Mouse (Mus musculus): Measurements from ENCODE around the gene Celf2.
"Not testable (repeated sequence)": the region's sequence is repeated elsewhere in the genome, so short reads cannot be mapped to it uniquely, and the experiment has no call there.

The Celf2 gene

GRCm38 (mm10) chr2:6603880-6604279, 905.5 kb downstream of the Celf2 start:
- DNase-seq (ENCODE audit: low spot score in 2 of 2): no peak

- no peak for DNase-seq (ENCODE audit: low spot score in 2 of 2)
Measured at GRCm38 (mm10) chr2:6602163-6602562, 907.2 kb downstream of the Celf2 start.

DNA sequence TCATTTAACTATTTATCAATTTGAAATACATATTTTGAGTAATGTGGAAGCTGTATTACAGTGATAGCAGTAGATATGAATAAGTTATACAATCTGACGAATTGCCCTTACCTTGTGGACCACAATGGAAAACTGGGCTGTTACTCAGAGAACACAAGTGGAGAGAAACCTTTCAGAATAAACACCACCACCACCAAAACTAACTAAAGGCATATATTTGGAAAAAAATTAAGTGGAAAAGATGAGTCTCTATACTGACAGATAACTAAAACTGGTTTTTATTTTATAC, 910.5 kb downstream of the Celf2 start:
- no peak for DNase-seq (ENCODE audit: low spot score in 2 of 2)

DNA sequence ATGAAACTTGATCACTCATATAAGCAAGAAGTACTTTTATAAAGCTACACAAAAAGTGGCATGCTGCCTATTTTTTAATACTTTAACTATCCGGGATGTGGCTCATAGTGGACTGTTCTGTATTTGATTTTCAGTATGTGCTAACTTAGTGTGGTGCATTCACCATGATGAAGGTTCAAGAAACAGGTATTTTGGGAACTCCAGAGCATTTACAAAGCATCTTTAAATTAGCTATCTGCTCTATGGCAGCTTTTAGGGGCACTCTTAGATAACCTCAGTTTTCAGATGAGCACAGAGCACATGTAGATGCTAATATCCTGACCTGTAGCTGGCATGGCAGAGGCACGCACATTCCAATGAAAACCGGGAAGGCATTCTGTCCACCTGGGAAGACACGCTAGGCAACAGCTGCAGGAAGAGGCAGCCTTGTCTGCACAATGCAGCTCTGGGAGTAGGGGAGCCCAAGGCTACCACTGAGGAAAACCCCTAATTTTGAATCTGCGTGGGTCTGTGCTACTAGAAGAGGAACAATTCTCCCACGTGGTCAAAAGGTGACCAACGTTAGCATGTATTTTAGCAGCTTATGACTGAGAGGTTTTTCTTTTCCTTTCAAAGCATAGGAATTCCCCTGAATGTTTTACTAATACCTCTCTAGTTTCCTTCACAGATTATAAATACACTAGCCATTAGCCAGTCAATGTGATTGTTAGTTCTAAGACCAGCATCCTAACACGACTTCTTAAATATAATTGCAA, 911.1 kb downstream of the Celf2 start:
- no peak for DNase-seq (ENCODE audit: low spot score in 2 of 2)

GRCm38 (mm10) chr2:6594736-6595135, 914.6 kb downstream of the Celf2 start:
- DNase-seq (ENCODE audit: low spot score in 2 of 2): no peak

- no peak for DNase-seq (ENCODE audit: low spot score in 2 of 2)
Measured at GRCm38 (mm10) chr2:6594160-6594559, 915.2 kb downstream of the Celf2 start.

- DNase-seq (ENCODE audit: low spot score in 2 of 2): no peak
Measured at GRCm38 (mm10) chr2:6593739-6594138, 915.6 kb downstream of the Celf2 start.

GRCm38 (mm10) chr2:6586122-6586681, 923.2 kb downstream of the Celf2 start:
- DNase-seq (ENCODE audit: low spot score in 2 of 2): no peak

GRCm38 (mm10) chr2:6585069-6585754, 924.2 kb downstream of the Celf2 start:
- no peak for DNase-seq (ENCODE audit: low spot score in 2 of 2)

DNA sequence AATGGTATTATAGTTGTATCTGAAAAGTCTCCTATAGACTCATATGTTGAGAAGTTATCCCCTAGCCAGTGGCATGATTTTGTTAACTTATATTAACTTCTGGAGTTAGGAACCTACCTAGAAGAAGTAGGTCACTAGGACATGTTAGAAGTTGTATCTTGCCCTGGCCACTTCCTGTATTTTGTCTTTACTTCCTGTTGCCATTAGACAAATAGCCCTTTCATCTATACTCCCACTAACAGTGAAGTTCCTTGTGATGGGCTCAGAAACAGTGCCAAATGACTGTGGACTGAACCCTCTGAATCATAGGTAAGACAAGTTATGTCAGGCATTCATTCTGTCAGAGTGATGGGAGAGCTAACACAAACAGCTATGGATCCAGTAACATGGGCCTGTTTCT, 926.7 kb downstream of the Celf2 start:
- no peak for DNase-seq (ENCODE audit: low spot score in 2 of 2)

DNA sequence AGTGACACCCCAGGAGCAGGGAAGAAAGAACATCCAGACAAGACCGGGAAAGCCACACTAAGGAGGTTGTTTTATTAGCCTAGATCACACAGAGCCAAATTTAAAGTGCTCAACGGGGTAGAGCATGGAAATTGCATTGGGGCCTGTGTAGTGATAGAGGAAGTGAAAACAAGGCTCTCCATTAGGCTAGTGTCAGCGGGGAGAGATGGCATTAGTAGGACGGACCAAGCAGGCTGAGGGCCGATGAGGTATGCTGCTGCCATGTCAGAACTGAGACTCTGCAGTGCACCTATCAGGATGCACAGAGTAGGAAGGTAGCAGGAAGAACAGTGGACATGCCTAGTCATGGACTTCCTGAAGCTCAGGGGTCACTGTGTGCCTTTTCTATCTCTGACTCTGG, 929.3 kb downstream of the Celf2 start:
- DNase-seq (ENCODE audit: low spot score in 2 of 2): no peak

- DNase-seq (ENCODE audit: low spot score in 2 of 2): not testable (repeated sequence)
Measured at GRCm38 (mm10) chr2:6575316-6575715, 934.0 kb downstream of the Celf2 start.

DNA sequence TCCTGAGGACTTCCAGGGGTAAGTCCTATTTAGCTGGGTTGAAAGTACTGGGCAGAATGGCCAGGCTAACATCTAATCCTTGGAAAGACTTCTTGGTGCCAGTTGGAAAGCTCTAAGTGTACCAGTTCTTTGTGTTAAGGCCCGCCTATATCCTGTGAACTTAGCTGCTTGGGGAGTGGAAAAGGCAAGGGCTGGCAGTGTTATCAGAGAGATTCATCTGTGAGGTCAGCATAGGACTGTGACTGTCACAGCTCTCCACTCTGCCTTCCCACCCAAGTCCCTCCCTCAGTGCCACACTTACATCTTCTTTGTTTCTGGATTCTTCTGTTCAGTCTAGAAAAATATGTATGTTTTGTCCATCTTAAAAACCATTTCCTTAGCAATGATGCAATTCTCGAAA, 935.7 kb downstream of the Celf2 start:
- no peak for DNase-seq (ENCODE audit: low spot score in 2 of 2)

- DNase-seq (ENCODE audit: low spot score in 2 of 2): no peak
Measured at GRCm38 (mm10) chr2:6572976-6573375, 936.4 kb downstream of the Celf2 start.

GRCm38 (mm10) chr2:6569040-6569542, 940.3 kb downstream of the Celf2 start:
- no peak for DNase-seq (ENCODE audit: low spot score in 2 of 2)

DNA sequence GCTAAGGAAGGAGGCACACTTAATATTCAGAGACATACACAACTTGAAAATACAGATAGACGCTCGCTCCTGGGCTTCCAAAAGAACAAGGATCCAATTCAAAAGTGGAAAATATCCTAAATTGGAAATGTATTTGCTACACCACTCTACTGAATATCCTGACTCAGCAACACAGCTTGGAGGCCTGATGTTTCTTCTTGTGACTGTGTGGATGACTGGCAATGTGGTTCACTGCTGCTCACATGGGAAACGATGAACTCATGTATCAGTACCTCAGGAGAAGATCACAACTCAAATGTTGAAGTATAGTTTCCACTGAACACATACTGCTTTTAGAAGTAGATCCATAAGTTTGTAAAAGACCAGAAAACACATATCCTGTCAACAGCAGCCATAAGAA, 944.2 kb downstream of the Celf2 start:
- no peak for DNase-seq (ENCODE audit: low spot score in 2 of 2)

GRCm38 (mm10) chr2:6561337-6561736, 948.0 kb downstream of the Celf2 start:
- no peak for DNase-seq (ENCODE audit: low spot score in 2 of 2)

DNA sequence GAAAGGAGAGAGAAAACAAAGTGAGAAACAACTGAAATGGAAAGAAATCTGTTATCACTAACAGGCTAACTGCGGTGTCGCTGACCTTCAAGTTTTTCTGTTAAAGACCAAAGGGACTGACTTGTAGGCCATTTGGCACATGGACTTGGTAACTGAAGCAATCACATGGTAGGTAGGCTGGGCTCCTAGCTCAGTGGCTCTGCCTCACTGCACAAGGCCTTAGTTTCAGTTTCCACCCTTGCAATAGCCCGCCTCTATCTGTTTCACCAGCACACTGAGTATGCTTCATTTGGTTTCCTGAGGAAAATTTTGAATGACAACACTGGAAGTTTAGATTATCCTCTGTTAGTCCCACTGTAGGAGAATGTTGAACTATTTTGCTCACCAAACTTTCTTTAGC, 948.6 kb downstream of the Celf2 start:
- no peak for DNase-seq (ENCODE audit: low spot score in 2 of 2)

GRCm38 (mm10) chr2:6559581-6559980, 949.8 kb downstream of the Celf2 start:
- no peak for DNase-seq (ENCODE audit: low spot score in 2 of 2)

GRCm38 (mm10) chr2:6558303-6559254, 950.8 kb downstream of the Celf2 start:
- DNase-seq (ENCODE audit: low spot score in 2 of 2): no peak

DNA sequence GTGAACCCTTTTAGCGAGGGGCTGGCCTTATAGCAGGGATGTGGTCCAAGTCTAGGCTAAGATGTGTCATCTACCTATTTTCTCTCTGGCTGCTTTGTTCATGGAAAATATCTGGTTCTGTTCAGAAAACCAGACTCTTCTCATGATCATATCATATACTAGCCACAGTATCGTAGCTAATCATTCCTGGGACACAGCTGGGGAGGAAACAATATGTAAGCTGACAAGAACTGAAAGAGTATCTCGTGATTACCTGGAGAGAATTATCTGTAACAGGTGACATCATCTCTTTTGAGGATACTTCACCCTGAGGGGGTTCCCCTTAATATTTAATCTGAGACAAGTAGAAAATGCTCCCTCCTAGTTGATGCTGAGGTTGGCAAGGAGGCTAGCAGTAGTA, 951.6 kb downstream of the Celf2 start:
- DNase-seq (ENCODE audit: low spot score in 2 of 2): no peak

- DNase-seq (ENCODE audit: low spot score in 2 of 2): no peak
Measured at GRCm38 (mm10) chr2:6556913-6557312, 952.5 kb downstream of the Celf2 start.

All from spleen, postnatal 10 days (tissue).